Mouse (Mus musculus) B cell, adult (primary cell): ENCODE data around the gene Gm10642. TPM values are rescaled to one million over a fixed set of nuclear protein-coding genes. Genes with fewer than 3 reads are reported as not detected.

ENCODE experiments used
- total RNA-seq: library from RNA; stranded (reverse); gene quantifications from 4 replicates; pipeline ENCODE4 v1.2.4, GENCODE M21; 2023; ENCODE audit not compliant: inconsistent age

Gene Gm10642
- 3.3 to 4.5 TPM (median 4.0 TPM) in 4 replicates for total RNA-seq

GRCm38 (mm10) chr9:70656130-70657007 lies at the start of gene Gm10642:
Gene Gm10642, plus strand, starts transcription at chr9:70656251.

DNA sequence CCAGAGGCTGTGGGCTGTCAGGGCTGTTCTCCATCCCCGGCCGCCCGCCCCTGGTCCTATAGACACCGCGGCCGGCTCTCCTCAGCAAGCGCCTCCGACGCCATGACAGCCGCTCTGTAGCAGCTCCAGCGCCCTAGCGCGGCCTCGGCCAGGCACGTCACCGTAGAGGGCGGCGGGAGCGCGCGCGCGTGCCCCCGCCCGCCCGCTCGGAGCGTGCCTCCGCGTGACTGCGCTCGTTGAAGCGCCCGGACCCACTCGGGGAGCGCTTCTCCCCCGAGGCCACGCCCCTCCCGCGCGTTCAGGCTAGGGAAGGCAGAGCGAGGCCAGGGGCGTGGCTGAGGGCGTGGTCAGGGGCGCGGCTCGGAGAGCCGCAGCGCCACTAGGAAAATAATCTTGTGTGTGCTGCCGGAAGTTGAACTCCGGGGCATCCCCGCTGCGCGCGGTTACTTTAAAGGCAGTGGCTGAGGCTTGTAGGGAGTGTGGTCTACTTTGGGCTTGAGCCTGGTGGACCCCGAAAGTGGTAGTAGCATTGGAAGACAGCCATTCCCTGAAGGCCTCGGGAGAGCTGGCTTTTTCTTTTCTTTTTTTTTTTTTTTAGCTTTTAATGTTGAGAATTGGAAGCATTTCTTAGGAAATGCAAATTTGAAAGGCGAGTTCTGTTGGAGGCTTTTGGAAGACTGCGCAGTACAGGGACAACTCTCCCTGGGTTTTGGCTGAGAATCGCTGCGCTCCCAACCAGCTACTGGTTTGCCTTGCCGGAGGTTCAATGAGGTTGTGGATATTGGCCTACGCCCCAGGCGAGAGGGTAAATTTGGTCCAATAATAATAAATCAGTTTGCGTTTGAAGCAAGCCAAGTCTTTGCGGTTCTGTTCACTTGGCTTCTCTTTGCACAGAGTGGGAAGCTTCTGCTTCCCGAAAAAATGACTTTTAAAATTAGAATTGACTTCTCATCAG lies 1.2 kb downstream of the Gm10642 start, which contains the start of gene Mindy2:
Gene Mindy2, minus strand, starts transcription at position 162 of the 955 bp plus-strand sequence.

GRCm38 (mm10) chr9:70678682-70679131 lies 22.7 kb downstream of the Gm10642 start, which contains the start of gene Adam10:
Gene Adam10, plus strand, starts transcription at chr9:70678997.

Other genes starting within 250 kb of the Gm10642 start
- 2.8 to 4.0 TPM (median 3.2 TPM) in 4 replicates for gene Ccnb2, start 234.7 kb upstream of the Gm10642 start, total RNA-seq
- gene Rnf111, start 152.5 kb upstream of the Gm10642 start, total RNA-seq: 88.7 to 100 TPM (median 96.8 TPM) in 4 replicates
- 89.4 to 100 TPM (median 93.0 TPM) in 4 replicates for gene Sltm, start 113.5 kb upstream of the Gm10642 start, total RNA-seq
- 37.3 to 39.5 TPM (median 38.8 TPM) in 4 replicates for gene Mindy2, start 923 bp downstream of the Gm10642 start, total RNA-seq
- 88.4 to 93.3 TPM (median 92.1 TPM) in 4 replicates for gene Adam10, start 22.7 kb downstream of the Gm10642 start, total RNA-seq